Mouse (Mus musculus): ENCODE measurements at regions not wholly inside any gene's neighbourhood (a gene's known extent, or its start where the extent isn't known, plus 50 kb on each side); places are given as distances from the start of the nearest gene placed in this dataset.

DNA sequence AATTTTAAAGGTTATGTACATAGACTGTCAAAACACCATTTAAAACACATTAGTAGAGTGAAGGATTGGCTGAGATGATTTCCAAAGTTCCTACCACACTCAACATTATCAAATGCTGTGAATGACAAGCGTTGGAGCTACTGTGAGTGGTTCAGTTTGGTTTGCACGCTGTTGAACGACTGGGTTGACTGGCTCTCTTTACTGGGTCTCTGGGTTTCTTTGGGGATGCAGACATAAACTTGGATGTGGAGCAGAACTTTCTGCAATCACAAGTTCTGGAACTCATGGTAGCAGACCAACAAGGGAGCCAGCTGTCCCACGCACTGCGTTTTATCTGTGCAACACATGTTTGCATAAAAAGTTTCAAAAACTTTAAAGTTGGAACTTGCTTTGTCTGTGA is 438.9 kb upstream of the Nr2f1 start:
- TF ChIP-seq FLI1 (IDR thresholded peaks at IDR 0.05; ENCODE audit: low read length) (no peak), GATA1 (IDR thresholded peaks at IDR 0.05; ENCODE audit: borderline replicate concordance, low read length) (no peak)

Measured in megakaryocyte, embryonic 14.5 days (primary cell).